Mouse (Mus musculus): ENCODE data around the gene Ghr.

Gene Ghr

DNA sequence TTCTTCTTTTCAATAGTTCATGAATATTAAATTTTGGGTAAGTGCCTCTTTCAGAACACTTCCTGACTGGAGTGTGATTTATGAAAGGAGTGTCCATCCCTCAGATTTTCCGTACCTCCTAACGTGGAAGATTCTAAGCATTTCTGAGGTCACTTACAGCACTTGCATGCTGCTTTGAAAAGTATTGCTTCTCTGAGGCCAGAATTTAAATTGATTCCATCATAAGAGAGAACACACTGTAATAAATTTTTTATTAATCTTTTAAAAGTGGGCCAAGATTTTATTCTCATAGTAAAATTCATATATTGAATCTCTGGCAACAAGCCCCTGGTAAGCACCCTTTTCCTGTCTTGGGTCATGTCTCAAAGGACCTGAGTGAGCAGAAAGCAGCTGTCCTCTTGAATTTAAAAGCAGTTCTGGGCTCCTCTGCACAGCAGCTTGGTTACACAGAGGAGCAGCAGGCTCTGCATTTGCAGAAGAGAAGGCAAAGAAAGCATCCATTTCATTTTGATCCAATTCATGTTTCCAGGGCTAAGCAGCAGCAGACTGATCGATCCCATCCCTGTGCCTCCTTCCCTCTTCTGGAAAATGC lies 46.9 kb downstream of the Ghr start:
- in situ Hi-C loops (cut with MboI), result no loop called here

DNA sequence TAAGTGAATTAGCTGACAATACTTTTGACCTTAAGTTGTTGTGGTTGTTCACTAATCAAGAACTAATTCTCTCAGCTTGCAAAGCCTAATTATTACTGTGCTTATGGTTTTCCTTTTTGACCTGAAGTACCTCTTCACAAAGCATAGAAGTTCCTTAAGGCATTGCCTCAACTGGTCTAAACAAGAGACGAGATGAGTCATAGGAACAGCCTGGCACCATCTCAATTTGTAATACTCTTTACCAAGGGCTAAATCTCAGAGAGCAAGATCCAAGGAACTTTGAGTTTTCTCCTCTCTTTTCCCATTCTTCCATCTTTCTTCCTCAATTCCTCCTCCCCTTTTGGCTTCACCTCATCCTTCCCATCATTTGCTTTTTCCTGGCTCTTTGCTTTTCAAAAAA lies 69.3 kb downstream of the Ghr start:
- in situ Hi-C loops (cut with MboI), result no loop called here

DNA sequence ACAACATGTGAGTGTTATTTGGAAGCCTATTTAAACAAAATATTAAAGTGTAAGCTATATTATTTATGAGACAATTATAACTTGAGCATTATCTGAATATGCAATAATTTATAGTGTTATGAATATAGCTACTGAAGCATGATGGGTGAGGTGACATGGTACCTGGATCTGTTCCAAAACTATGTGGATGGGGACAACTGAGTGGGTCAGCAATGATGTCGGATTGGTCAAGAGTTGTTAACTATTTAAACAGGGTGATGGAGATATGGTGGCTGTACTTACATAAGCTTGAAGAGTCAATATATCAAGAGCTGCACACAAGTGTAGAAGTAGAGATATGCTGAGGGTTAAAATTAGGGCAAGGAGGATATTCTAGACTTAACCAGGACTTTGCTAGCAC lies 70.9 kb downstream of the Ghr start:
- in situ Hi-C loops (cut with MboI), result no loop called here

DNA sequence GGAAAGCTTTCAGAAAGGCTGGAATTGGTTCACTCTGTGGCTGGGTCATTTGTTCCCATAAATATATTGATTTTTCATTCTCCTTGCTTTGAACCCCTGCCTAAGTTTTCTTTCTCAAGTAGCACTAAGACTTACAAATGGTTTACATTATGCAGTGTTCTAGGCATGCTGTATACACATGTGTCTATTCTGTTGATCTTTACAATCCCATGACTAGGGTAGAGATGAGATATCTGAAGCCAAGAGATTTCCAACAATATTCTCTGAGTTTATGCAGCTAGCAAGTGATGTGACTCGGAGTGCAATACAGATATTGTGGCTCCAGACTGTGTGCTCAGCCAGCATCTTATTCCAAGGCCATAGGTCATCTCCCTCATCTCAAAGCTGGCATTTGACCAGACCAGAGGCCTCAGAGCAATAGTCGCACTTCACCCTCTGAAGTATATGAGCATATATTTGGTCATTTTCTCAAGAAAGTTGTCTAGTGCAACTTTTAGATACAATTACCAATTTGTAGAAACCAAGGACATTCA lies 71.6 kb downstream of the Ghr start:
- in situ Hi-C loops (cut with MboI), result no loop called here

DNA sequence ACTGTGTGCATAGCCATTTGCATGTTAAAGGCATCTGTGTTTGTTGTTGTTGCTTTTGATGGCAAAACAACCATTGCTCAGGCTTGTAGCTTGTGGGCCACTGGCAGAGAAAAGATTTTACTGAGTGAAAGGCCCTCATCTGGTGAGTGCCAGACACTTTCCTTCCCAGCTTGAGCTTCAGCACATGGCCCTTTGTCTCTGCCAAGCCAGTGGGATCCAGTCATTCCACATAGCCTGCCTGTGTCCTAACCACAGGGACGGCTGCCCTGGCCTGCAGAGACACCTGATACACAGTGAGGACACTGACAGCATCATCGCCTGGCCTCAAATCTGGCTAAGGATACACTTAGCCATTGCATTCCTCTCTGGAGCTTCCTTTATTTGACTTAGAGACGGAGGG lies 74.2 kb downstream of the Ghr start:
- in situ Hi-C loops (cut with MboI), result no loop called here

DNA sequence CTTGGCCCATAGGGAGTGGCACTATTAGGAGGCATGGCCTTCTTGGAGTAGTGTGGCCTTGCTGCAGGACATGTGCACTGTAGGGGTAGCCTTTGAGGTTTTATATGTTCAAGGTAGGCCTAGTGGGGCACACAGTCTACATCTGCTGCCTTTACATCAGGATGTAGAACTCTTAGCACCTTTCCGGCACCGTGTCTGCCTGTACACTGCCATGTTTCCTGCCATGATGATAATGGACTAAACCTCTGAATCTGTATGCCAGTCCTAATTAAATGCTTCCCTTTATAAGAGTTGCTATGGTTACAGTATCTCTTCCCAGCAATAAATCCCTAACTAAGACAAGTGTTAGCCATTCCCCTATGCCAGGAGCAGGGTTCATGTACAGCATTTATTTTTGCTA lies 76.0 kb downstream of the Ghr start:
- in situ Hi-C loops (cut with MboI), result no loop called here

DNA sequence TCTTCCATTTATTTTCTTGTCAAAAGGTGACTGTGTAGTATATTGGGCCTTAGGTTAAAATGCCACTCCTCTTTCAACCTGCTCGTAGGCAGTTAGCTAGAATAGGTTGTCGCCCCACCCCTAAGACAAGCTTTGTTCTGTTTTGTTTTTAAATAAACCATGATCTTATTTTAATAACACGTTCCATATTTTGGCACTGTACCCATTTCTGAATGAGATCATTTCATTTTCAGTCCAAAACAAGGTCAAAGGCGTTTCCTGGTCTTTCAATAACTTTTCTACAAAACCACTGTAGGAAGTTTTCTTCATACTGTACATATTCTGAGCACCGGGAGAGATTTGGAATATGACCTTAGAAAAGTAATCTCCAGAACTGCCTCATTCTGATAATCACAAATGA lies 78.6 kb downstream of the Ghr start:
- in situ Hi-C loops (cut with MboI), result no loop called here

DNA sequence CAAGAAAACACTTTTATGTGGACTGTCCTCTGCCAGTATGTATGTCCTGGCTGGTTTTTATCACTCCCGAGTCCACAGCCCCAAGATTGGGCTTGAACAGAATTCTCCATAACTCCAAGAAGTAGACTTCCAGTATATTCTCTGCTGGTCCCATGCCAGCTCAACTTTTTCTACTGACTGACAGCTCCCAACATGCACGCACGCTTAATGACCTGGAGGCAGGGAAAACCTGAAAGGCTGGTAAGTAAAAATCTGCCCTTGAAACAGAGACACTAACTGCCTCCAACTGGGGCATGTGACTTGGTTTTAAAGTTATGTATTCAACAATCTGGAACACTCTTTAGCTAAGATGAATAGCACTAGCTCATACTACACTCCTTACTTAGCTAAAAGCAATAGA lies 81.6 kb downstream of the Ghr start:
- in situ Hi-C loops (cut with MboI), result no loop called here

DNA sequence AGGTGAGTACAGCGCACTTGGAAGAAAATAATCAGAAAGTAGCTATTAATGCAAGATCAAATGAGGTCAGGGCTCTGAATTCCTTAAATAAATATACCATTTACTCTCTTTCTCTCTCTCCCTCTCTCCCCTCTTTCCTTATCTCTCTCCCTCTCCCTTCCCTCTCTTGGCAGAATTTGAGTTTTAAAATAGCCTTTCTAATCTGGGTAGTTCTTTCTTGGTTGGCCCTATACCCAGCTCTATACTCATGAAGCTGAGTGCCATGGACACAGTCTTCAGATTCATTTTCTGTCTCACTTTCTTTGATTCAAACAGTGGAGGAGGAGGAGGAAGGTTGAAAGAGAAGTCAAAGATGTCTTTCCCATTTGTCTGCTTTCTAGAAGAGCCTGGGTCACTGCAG lies 84.3 kb downstream of the Ghr start:
- in situ Hi-C loops (cut with MboI), result no loop called here

DNA sequence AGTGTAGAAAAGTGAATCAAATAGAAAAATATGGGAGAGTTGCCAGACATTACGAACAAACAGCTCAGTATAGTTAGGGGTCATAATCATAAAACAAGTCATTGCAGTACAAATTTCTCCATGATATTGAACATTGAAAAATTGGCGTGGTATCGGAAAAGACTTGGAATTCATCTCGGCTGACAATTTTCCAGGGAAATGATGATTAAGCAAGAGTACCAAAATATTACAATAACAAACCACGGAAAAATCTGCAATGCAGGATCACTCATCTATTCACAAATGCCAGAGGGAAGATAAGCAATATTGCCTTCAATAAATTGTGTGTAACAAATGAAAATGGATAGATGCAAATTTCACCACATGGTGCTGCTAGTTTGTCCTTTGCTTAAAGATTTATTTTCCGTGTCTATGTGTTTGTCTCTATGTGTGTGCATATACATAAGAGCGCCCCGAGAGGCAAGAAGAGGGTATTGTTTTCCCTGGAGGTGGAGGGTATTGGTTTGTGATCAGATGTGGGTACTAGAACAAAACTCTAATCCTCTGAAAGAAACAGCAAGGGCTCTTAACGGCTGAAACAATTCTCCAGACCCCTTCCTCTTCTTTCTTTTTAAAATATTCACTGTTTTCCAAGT lies 85.2 kb downstream of the Ghr start:
- in situ Hi-C loops (cut with MboI), result no loop called here

DNA sequence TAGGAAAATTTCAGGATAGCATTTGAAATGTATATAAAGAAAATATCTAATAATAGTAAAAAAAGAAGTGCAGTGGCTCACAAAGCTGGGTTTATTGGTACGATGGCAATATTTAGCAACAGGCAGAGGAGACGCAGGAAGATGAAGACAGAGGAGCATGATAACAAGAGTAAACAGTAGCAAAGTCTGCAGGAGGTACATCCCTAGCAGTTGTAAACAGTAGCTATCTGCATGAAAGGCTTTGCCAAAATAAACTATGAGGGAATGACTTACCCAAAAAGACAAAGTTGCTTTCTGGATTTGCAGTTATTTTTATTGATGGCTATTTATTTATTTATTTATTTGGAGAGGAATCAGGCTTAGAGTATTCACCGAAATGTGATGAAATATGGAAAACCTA lies 92.4 kb downstream of the Ghr start:
- in situ Hi-C loops (cut with MboI), result no loop called here

DNA sequence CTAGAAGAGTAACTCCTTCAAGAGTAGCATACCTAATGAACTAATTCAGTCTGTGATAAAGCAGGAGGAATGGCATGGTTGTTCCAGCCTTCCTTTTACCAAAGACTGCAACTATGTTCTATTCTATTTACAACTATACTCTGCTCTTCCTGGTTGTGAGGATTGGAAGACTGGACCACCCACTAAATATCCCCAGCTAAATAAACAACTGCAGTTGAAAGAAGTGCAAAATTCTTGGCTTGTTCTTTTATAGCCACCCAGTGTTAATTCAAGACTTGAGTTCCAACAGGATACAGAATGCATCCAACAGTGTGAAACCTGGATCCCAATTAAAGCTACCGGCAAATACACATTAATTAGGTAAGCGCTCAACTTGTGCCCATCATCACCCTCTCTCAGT lies 93.3 kb downstream of the Ghr start:
- in situ Hi-C loops (cut with MboI), result no loop called here

DNA sequence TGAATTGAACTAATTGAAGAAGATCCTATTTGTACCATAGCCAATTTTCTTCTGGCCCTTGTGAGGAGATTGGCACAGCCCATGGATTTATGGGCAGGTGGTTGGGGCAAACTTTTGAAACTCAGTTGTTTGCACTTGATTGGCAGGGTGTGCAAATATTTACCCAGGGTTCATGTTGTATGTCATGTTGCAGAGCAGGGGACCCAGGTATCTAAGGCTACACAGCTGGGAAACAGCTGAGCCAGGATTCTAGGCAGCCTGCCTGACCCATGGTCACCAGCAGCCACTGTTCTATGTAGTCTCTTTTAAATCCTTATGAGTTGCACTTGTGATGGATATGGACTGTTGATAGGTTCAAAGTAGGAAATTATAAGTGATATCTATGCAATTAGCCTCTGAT lies 94.1 kb downstream of the Ghr start:
- in situ Hi-C loops (cut with MboI), result no loop called here

DNA sequence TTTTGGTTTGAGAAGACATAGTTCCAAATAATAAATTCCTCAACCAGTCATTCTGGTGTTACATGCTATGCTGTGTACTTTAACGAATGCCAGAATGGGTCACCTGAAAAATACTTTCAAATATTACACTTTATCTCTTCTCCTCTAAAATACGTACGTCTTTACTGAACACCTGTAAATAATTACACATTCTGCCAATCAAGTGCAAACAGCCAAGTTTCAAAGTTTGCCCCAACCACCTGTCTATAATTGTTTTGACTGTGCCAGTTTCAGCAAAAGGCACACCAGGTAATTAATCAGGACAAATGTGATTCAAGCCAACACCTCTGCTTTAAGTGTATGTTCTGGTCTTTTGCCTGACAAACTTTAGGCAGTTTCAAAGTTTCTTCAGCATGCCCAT lies 94.7 kb downstream of the Ghr start:
- in situ Hi-C loops (cut with MboI), result no loop called here

DNA sequence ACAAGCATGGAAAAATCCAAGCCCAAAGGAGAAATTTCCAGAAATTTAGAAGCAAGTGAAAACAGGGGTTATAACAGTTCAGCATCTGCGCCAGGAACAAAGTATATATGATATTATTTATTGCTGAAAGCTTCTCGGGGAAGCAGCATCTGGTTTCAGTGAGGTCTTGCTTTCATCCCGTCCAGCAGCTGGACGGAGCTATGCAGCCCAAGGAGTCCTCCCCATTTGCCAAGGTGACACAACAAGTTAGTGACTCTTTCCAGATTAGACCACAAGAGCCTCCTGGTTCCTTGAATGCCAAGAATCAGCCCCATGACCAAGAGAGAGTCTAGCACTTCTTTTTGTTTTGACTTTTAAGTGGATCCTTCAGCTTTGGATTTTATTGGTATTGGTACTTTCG lies 96.6 kb downstream of the Ghr start:
- in situ Hi-C loops (cut with MboI), result no loop called here

DNA sequence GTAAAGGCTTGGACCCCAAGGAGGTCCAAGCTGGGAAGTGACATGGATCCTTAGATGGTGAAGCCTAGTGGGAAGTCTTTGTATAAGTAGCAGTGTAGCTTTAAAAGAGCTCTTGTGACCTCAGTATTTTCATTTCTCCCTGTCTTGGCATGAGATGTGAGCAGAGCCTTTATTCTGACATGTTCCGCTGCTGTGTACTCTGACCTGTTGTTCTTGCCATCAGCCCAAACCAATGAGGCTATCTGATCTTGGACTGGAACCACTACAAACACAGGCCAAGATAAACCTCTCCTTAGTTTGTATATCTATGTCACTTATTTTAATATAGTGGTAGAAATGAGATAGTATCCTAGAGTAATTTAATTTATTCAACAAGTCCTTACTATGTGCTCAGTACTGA lies 97.9 kb downstream of the Ghr start:
- in situ Hi-C loops (cut with MboI), result no loop called here

DNA sequence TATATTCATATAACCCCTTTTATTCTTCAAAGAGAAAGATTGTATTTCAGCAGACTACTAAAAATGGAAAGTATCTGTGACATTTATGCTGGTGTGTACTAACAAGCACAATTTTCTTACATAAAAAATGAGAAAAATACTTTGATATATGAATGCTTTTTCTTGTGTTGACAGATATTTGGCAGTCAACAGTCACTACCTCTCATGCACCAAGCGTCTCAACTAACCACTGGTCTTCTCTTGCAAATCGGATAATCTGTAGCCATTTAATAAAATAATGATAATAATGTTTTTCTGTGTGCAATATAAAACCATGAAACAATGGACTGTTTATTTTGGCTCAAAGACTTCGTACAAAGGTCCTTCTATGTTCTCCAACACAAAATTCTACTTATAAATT lies 99.8 kb downstream of the Ghr start:
- in situ Hi-C loops (cut with MboI), result no loop called here

DNA sequence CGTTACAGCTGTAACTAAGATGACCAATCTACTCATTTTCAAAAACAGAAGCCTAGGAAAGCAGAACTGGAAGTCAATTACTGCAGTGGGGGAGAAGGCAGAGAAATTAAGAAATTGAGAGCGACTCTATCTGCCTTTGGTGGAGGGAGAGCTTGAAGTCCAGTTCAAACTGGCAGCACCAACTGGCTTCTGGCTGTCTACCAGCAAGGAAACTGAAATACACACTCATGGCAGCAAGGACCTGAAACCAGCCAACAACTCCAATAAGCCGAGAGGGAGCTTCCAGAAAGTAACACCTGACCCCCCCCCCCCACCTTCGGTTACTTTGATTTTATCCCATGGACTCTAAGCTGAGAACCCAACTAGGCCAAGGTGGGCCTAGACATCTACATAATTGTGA lies 114.1 kb downstream of the Ghr start:
- in situ Hi-C loops (cut with MboI), result no loop called here

DNA sequence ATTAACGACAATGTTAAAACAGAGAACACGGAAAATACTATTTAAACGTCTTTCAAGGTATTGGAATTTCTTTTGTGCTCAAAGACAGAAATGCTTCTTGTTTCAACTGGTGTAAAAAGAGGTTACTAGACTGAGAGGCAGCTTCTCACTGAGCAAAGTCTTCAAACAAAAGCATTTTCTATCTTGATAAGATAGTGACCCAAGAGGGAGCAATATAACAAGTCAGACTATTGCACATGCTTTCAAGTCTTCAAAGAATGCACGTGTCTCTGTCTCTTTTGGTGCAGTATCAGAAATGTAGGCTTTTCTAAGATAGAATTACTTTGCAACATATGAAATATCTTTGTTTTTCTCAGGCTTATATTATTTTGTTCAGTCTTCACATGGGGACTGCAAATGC lies 116.7 kb downstream of the Ghr start:
- in situ Hi-C loops (cut with MboI), result no loop called here

DNA sequence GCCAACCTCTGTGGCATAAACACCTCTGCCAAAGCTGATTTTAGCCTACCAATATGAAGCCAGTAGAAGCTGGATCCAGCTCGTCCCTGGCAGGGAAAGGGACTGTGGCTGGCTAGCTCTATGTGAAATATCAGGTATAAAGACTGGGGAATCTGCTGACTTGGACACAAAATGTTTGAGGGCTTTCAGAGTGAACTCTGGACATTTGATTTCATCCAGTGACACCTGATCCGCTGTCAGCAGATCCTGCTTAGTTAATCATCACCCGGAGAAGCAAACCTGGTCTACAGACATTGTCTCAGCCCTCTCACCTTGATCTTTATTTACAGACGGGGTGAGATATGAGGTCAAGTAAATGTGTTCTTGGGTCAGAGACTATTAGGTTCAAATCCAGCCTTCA lies 118.5 kb downstream of the Ghr start:
- in situ Hi-C loops (cut with MboI), result no loop called here

DNA sequence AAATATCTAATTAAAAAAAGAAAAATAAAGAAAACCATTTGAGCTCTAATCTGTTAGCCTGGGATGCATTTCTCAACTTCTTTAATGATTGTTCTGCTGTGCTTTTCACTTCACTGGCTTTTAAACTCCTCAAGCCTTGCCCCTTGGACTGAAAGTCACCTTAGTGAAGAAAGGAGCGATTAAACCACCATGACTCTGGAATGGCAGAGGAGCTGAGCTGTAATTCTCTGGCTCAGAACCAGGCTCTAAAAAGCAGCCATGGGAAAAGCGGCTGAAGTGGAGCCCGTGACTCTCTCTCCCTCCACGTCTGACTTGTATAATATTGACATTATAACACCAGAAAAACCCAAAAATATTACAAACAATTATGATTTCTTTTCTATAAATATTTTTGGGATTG lies 126.7 kb downstream of the Ghr start:
- in situ Hi-C loops (cut with MboI), result no loop called here

DNA sequence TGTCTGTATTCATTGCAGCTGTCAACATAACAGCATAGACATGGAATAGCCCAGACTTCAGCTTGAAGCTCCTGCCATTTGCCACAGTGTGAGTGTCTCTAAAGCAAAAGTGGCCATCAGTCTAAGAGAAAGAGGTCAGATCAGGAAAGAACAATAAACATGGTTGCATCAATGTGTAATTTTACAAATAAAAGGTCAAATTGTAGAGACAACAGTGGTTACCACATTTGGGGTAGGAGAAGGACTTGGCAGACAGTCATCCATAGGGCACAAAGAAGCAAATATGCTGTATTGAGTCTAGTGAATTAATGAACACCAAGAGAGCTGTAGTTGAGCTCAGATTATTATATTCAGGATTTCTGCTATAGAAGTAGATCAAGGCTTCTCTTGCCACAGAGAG lies 127.7 kb downstream of the Ghr start:
- in situ Hi-C loops (cut with MboI), result no loop called here

DNA sequence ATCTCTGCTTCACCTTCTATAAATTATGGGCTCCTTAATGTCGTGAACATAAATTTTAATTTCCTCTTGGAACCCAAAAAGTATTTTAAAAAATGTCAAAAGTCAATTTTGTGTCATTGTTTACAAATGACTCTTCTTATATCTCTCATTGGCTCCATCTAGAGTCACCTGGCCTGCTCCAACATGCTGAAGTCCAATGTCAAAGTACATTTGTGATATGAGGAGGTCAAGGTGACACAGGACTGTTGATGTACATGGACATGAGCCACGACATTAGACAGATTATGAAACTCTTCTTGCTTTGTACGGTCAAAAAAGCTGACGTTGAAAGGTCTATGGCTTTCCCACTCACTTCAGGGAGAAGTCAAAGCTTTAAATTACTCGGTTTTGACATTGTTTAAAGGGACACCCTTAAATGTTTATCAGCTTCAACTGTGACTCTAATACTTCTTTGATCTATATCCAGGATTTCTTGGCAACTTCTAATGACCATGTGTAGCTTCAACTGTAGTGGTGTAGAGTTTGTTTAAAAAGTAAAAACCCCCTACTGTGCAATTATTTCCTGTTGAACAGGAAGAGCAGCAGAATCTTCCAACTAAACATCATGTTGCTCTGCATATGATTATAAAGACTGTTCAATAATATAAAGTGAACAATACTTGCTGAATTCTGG lies 131.1 kb downstream of the Ghr start:
- in situ Hi-C loops (cut with MboI), result no loop called here

DNA sequence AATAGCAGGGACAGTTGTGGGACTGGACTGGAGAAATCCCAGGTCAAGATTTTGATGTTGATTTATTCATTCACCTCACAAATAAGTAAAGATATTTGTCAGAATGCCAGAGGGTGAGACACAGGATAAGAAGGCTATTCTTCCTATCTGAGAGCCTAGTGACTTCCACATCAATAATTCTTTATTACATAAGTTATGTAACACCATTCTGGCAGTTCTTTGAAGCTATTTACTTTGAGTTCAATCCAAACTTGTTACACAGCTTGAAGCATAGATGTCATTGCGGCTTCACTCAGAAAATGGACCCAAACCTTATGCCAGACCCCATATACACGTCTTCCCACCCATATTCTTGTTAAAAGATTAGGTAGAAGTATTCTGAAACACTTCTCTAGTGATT lies 133.7 kb downstream of the Ghr start:
- in situ Hi-C loops (cut with MboI), result no loop called here

Data from mature B cell (primary cell).